Mouse (Mus musculus) G1E (cell line): ENCODE data around the gene Fbf1. TPM values are rescaled to one million over a fixed set of nuclear protein-coding genes. Genes with fewer than 3 reads are reported as not detected.

Experiments used
- ATAC-seq: 2 replicates; pipeline ENCODE4 v1.8.0; 2016; ENCODE audit warnings: mild to moderate bottlenecking; ENCODE audit not compliant: insufficient number of reproducible peaks, poor library complexity, low FRiP score, severe bottlenecking; ENCODE audit errors: extremely low read depth
- DNase-seq: peaks from one replicate; pipeline ENCODE4 v3.0.0; 2012; ENCODE audit warnings: low spot score
- H3K27me3 ChIP-seq: 2 replicates; pipeline ENCODE4 v1.6.1; 2012; ENCODE audit warnings: mild to moderate bottlenecking, low read length, inconsistent platforms; ENCODE audit not compliant: insufficient read depth
- H3K36me3 ChIP-seq: replicated peaks from 2 replicates; pipeline ENCODE3; 2012; ENCODE audit warnings: mild to moderate bottlenecking, inconsistent platforms
- H3K4me1 ChIP-seq: 2 replicates; pipeline ENCODE4 v1.6.1; 2012; ENCODE audit warnings: low read depth, low read length, inconsistent platforms, mixed read lengths; ENCODE audit not compliant: insufficient read depth
- H3K4me3 ChIP-seq: 2 replicates; pipeline ENCODE4 v1.5.1; 2012; ENCODE audit warnings: low read depth, mild to moderate bottlenecking, inconsistent platforms, low read length, moderate library complexity, mixed read lengths
- H3K9me3 ChIP-seq: replicated peaks from 2 replicates; pipeline ENCODE4 v1.6.1; 2012; ENCODE audit warnings: inconsistent platforms
- CTCF ChIP-seq: IDR thresholded peaks from 2 replicates; pipeline ENCODE4 v1.5.1; 2012; ENCODE audit warnings: low read depth, low read length, inconsistent platforms, mixed read lengths
- GATA1 ChIP-seq: IDR thresholded peaks from 2 replicates; pipeline ENCODE4 v1.6.1; 2012; ENCODE audit warnings: borderline replicate concordance, low read length, inconsistent platforms, mixed read lengths
- GATA2 ChIP-seq: IDR thresholded peaks from 2 replicates; pipeline ENCODE4 v1.6.1; 2012; ENCODE audit warnings: low read depth, low read length, inconsistent platforms, borderline replicate concordance
- POLR2AphosphoS5 ChIP-seq: IDR thresholded peaks from 2 replicates; pipeline ENCODE4 v1.6.1; 2012; ENCODE audit warnings: low read depth, low read length, inconsistent platforms; ENCODE audit not compliant: insufficient replicate concordance
- TAL1 ChIP-seq: conservative IDR thresholded peaks from 2 replicates; pipeline ENCODE4 v1.6.1; 2012; ENCODE audit warnings: low read depth, low read length, inconsistent platforms, mixed read lengths
- polyA plus RNA-seq: library from polyadenylated mRNA; stranded (reverse); fragments of >175 nt; gene quantifications from 2 replicates; pipeline ENCODE4 v1.2.3, GENCODE M21; 2012
- total RNA-seq, 2 experiments: library from RNA; stranded (forward) in 1 of 2; stranded (reverse) in 1 of 2; fragments of 200-1000 nt in 1 of 2; fragments of >200 nt in 1 of 2; fragmentation: Nextera tagmentation in 1 of 2; gene quantifications; 2 replicates each; pipeline ENCODE4 v1.2.3; 2014 to 2017

Gene Fbf1
- total and polyA plus RNA-seq, 3 experiments, result 23.6 to 50.9 (median 35.9) TPM

GRCm38 (mm10) chr11:116198639-116199531 is 30.9 kb upstream of the Fbf1 start, which contains the start of the genes Ten1 and Acox1:
Ten1 (plus strand) TSS chr11:116198855.
Acox1 (minus strand) TSS chr11:116199045.
- DNase-seq (peak; percentile 95), ATAC-seq (peak; percentile 84)
- peaks cover 43% of the 10 kb centered on the region for H3K4me1 ChIP-seq
- TF ChIP-seq CTCF (no peak), TAL1 (no peak), GATA1 (no peak), GATA2 (no peak), POLR2AphosphoS5 (no peak)
- H3K36me3 ChIP-seq, result peaks cover 49% of the 10 kb centered on the region
- no peaks in the 10 kb centered on the region for H3K27me3 ChIP-seq
- no peaks in the 10 kb centered on the region for H3K9me3 ChIP-seq
- peak within 1 kb of the TSS; percentile 80 for H3K4me3 ChIP-seq

- H3K36me3 ChIP-seq, result peaks cover 43% of the 10 kb centered on the region
- TF ChIP-seq TAL1 (no peak), GATA2 (no peak), CTCF (no peak), GATA1 (no peak), POLR2AphosphoS5 (no peak)
- no peaks in the 10 kb centered on the region for H3K27me3 ChIP-seq
- no peaks in the 10 kb centered on the region for H3K9me3 ChIP-seq
- no peak for DNase-seq
- no peak for ATAC-seq
- peak overlapping the region; percentile 80 for H3K4me3 ChIP-seq
- peaks cover 43% of the 10 kb centered on the region for H3K4me1 ChIP-seq
Observed at GRCm38 (mm10) chr11:116198132-116198531, 30.2 kb upstream of the Fbf1 start.

- peaks cover 43% of the 10 kb centered on the region for H3K4me1 ChIP-seq
- H3K4me3 ChIP-seq, result no peak overlapping the region; the same call in 1 of the 2 replicates
- peaks cover 43% of the 10 kb centered on the region for H3K36me3 ChIP-seq
- no peaks in the 10 kb centered on the region for H3K27me3 ChIP-seq
- DNase-seq (no peak), ATAC-seq (no peak)
- no peak for TF ChIP-seq GATA2
- TF ChIP-seq POLR2AphosphoS5, result no peak
- no peak for TF ChIP-seq CTCF
- TF ChIP-seq TAL1, result no peak
- TF ChIP-seq GATA1, result no peak
- no peaks in the 10 kb centered on the region for H3K9me3 ChIP-seq
Observed at GRCm38 (mm10) chr11:116197584-116197906, 29.6 kb upstream of the Fbf1 start.

GRCm38 (mm10) chr11:116196866-116197583 is 29.1 kb upstream of the Fbf1 start:
- ATAC-seq, result no peak
- TF ChIP-seq POLR2AphosphoS5 (no peak), GATA1 (no peak), GATA2 (no peak), TAL1 (no peak), CTCF (no peak)
- Histone ChIP-seq H3K27me3 (no peaks in the 10 kb centered on the region), H3K36me3 (peaks cover 39% of the 10 kb centered on the region), H3K9me3 (no peaks in the 10 kb centered on the region), H3K4me1 (peaks cover 43% of the 10 kb centered on the region), H3K4me3 (no peak overlapping the region)
- DNase-seq, result no peak

GRCm38 (mm10) chr11:116196336-116196735 is 28.4 kb upstream of the Fbf1 start:
- Histone ChIP-seq H3K27me3 (no peaks in the 10 kb centered on the region), H3K4me1 (peaks cover 43% of the 10 kb centered on the region), H3K4me3 (no peak overlapping the region), H3K36me3 (peaks cover 37% of the 10 kb centered on the region), H3K9me3 (no peaks in the 10 kb centered on the region)
- ATAC-seq, result no peak
- TF ChIP-seq TAL1 (no peak), CTCF (no peak), POLR2AphosphoS5 (no peak), GATA2 (no peak), GATA1 (no peak)
- DNase-seq, result no peak

DNA sequence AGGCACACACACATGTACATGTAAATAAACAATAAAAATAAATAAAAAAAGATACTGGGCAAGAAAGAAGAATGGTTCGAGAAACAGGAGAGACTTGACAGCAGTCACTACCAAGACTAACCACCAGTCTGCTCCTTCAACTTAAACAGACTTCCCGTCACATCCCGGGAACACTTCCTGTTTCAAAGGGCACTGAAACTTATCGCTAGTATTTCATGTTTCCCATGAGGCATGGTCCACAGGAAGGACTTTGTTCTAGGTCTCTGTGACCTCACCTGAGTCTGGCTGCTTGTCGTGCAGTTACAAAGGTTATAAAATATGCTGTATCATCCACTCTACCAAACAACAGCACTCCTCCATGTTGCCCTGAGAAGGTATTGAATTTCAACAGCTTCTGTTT is 27.3 kb upstream of the Fbf1 start:
- ATAC-seq (no peak), DNase-seq (peak; percentile 21)
- no peaks in the 10 kb centered on the region for H3K27me3 ChIP-seq
- TF ChIP-seq CTCF, result no peak
- no peak for TF ChIP-seq GATA1
- no peak for TF ChIP-seq GATA2
- H3K36me3 ChIP-seq, result peaks cover 39% of the 10 kb centered on the region
- no peak overlapping the region for H3K4me3 ChIP-seq
- no peaks in the 10 kb centered on the region for H3K9me3 ChIP-seq
- H3K4me1 ChIP-seq, result peaks cover 40% of the 10 kb centered on the region
